Mouse (Mus musculus): ENCODE data around the gene Mvb12b. TPM values are rescaled to one million over a fixed set of nuclear protein-coding genes. Genes with fewer than 3 reads are reported as not detected.

Gene Mvb12b
- total and polyA plus RNA-seq, 3 experiments, result 22.8 to 23.3 TPM; not detected in 1

GRCm38 (mm10) chr2:33712811-33713210, 174.9 kb downstream of the Mvb12b start:
- TF ChIP-seq KAT2A (conservative IDR thresholded peaks at IDR 0.05; ENCODE audit: low read depth, low read length) (no peak), MAZ (IDR thresholded peaks at IDR 0.05; ENCODE audit: low read depth, low read length) (no peak), SMC3 (IDR thresholded peaks at IDR 0.05; ENCODE audit: low read depth, low read length) (no peak), USF2 (IDR thresholded peaks at IDR 0.05; ENCODE audit: borderline replicate concordance in 1 of 2, insufficient read depth in 1 of 2, low read depth in 1 of 2, low read length in 2 of 2) (no peak), NELFE (IDR thresholded peaks at IDR 0.05; ENCODE audit: low read depth, low read length) (no peak), CTCF (IDR thresholded peaks at IDR 0.05 in 2 of 3, conservative IDR thresholded peaks at IDR 0.05 in 1 of 3; ENCODE audit: control insufficient read depth in 1 of 3, insufficient read depth in 1 of 3, low read depth in 2 of 3, low read length in 3 of 3, poor library complexity in 1 of 3, severe bottlenecking in 1 of 3) (no peak), MAFK (IDR thresholded peaks at IDR 0.05; ENCODE audit: borderline replicate concordance, low read depth, low read length) (no peak), GATA1 (IDR thresholded peaks at IDR 0.05; ENCODE audit: low read depth, low read length) (no peak), MYC (IDR thresholded peaks at IDR 0.05; ENCODE audit: low read depth, low read length) (no peak), CHD2 (IDR thresholded peaks at IDR 0.05; ENCODE audit: low read length) (no peak), POLR2AphosphoS2 (IDR thresholded peaks at IDR 0.05; ENCODE audit: low read length) (no peak), JUND (IDR thresholded peaks at IDR 0.05; ENCODE audit: low read depth, low read length) (no peak), ETS1 (IDR thresholded peaks at IDR 0.05; ENCODE audit: low read depth, low read length) (no peak), ZNF384 (IDR thresholded peaks at IDR 0.05; ENCODE audit: low read depth, low read length) (no peak), ZKSCAN1 (IDR thresholded peaks at IDR 0.05; ENCODE audit: low read depth, low read length) (no peak), BHLHE40 (IDR thresholded peaks at IDR 0.05; ENCODE audit: borderline replicate concordance, low read depth, low read length) (no peak), POLR2AphosphoS5 (IDR thresholded peaks at IDR 0.05; ENCODE audit: borderline replicate concordance, low read depth, low read length) (no peak), MXI1 (IDR thresholded peaks at IDR 0.05; ENCODE audit: low read depth, low read length) (no peak), MEF2A (IDR thresholded peaks at IDR 0.05; ENCODE audit: extremely low read depth, insufficient replicate concordance, low read depth, low read length, poor library complexity, severe bottlenecking) (no peak)
- no peak for DNase-seq (ENCODE audit: low read depth, low spot score)
- peaks cover 8 to 18% of the 10 kb centered on the region in 2 experiments; a peak in 3 of 4 replicates for H3K27me3 ChIP-seq (ENCODE audit: control insufficient read depth in 1 of 2, insufficient read depth in 2 of 2, low read length in 2 of 2)
- H3K4me1 ChIP-seq (ENCODE audit: control insufficient read depth in 1 of 2, insufficient read depth in 2 of 2, low read length in 2 of 2), result no peaks in the 10 kb centered on the region; a peak in 2 of 4 replicates
- peaks cover 0 to 5% of the 10 kb centered on the region in 2 experiments; a peak in 2 of 4 replicates for H3K36me3 ChIP-seq (ENCODE audit: control insufficient read depth in 1 of 2, insufficient read depth in 2 of 2, low read length in 2 of 2)
- no peak overlapping the region for H3K9ac ChIP-seq (ENCODE audit: control insufficient read depth, low read depth, low read length, poor library complexity, severe bottlenecking)
- H3K4me3 ChIP-seq (ENCODE audit: control insufficient read depth in 1 of 2, insufficient read depth in 1 of 2, low read depth in 2 of 2, low read length in 2 of 2), result no peak overlapping the region
- no peaks in the 10 kb centered on the region for H3K9me3 ChIP-seq (replicated peaks; ENCODE audit: insufficient read depth, low read length)
- H3K27ac ChIP-seq (ENCODE audit: control insufficient read depth, low read depth, low read length), result no peak overlapping the region
- H3K79me2 ChIP-seq (ENCODE audit: control insufficient read depth, insufficient read depth, low read length, poor library complexity), result no peaks in the 10 kb centered on the region

DNA sequence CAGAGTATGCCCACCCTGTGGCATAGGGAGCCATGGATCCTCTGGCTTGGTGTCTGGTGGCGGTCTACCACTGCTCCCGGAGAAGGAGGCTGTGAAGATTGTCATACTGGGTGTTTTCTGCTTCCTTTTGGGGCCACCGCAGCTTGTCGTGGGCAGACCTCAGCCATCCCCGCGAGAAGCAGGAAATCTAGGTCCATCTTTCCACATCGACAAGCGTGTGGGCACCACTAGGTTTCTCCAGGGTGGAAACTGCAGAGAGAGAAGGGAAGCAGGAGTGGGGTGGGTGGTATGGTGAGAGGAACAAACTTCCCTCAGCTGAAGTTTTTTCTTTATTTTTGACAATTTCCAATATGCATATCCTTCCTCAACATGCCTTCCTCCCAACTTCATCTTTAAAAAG, 178.9 kb downstream of the Mvb12b start:
- Histone ChIP-seq H3K4me1 (ENCODE audit: control insufficient read depth in 1 of 2, insufficient read depth in 2 of 2, low read length in 2 of 2) (no peaks in the 10 kb centered on the region), H3K36me3 (ENCODE audit: control insufficient read depth in 1 of 2, insufficient read depth in 2 of 2, low read length in 2 of 2) (no peaks in the 10 kb centered on the region), H3K9ac (ENCODE audit: control insufficient read depth, low read depth, low read length, poor library complexity, severe bottlenecking) (no peak overlapping the region), H3K79me2 (ENCODE audit: control insufficient read depth, insufficient read depth, low read length, poor library complexity) (no peaks in the 10 kb centered on the region), H3K4me3 (ENCODE audit: control insufficient read depth in 1 of 2, insufficient read depth in 1 of 2, low read depth in 2 of 2, low read length in 2 of 2) (no peak overlapping the region), H3K27ac (ENCODE audit: control insufficient read depth, low read depth, low read length) (no peak overlapping the region), H3K9me3 (replicated peaks; ENCODE audit: insufficient read depth, low read length) (no peaks in the 10 kb centered on the region), H3K27me3 (ENCODE audit: control insufficient read depth in 1 of 2, insufficient read depth in 2 of 2, low read length in 2 of 2) (peaks cover 17 to 23% of the 10 kb centered on the region in 2 experiments)
- no peak for DNase-seq (ENCODE audit: low read depth, low spot score)
- TF ChIP-seq MXI1 (IDR thresholded peaks at IDR 0.05; ENCODE audit: low read depth, low read length), result no peak
- no peak for TF ChIP-seq GATA1 (IDR thresholded peaks at IDR 0.05; ENCODE audit: low read depth, low read length)
- no peak for TF ChIP-seq NRF1 (IDR thresholded peaks at IDR 0.05; ENCODE audit: insufficient read depth, low read depth, low read length, poor library complexity, severe bottlenecking)
- no peak for TF ChIP-seq CHD2 (IDR thresholded peaks at IDR 0.05; ENCODE audit: low read length)
- no peak for TF ChIP-seq ZKSCAN1 (IDR thresholded peaks at IDR 0.05; ENCODE audit: low read depth, low read length)
- no peak for TF ChIP-seq ELF1 (IDR thresholded peaks at IDR 0.05; ENCODE audit: low read depth, low read length)
- TF ChIP-seq CTCF (IDR thresholded peaks at IDR 0.05 in 2 of 3, conservative IDR thresholded peaks at IDR 0.05 in 1 of 3; ENCODE audit: control insufficient read depth in 1 of 3, insufficient read depth in 1 of 3, low read depth in 2 of 3, low read length in 3 of 3, poor library complexity in 1 of 3, severe bottlenecking in 1 of 3), result no peak
- TF ChIP-seq MAZ (IDR thresholded peaks at IDR 0.05; ENCODE audit: low read depth, low read length), result no peak
- TF ChIP-seq JUND (IDR thresholded peaks at IDR 0.05; ENCODE audit: low read depth, low read length), result no peak
- no peak for TF ChIP-seq MAX (IDR thresholded peaks at IDR 0.05; ENCODE audit: low read length)
- TF ChIP-seq USF1 (IDR thresholded peaks at IDR 0.05; ENCODE audit: low read depth, low read length), result no peak
- no peak for TF ChIP-seq RAD21 (IDR thresholded peaks at IDR 0.05; ENCODE audit: low read depth, low read length)
- no peak for TF ChIP-seq USF2 (IDR thresholded peaks at IDR 0.05; ENCODE audit: borderline replicate concordance in 1 of 2, insufficient read depth in 1 of 2, low read depth in 1 of 2, low read length in 2 of 2)
- no peak for TF ChIP-seq HCFC1 (IDR thresholded peaks at IDR 0.05; ENCODE audit: low read depth, low read length)
- TF ChIP-seq ZMIZ1 (IDR thresholded peaks at IDR 0.05; ENCODE audit: low read depth, low read length), result no peak
- TF ChIP-seq MYB (IDR thresholded peaks at IDR 0.05; ENCODE audit: low read depth, low read length), result no peak
- no peak for TF ChIP-seq ZNF384 (IDR thresholded peaks at IDR 0.05; ENCODE audit: low read depth, low read length)

Measured in MEL (cell line).